Mouse (Mus musculus) splenic B cell, adult 2 months (primary cell): ENCODE results near the gene Fads2.

Source experiments
- DNase-seq: peaks from one replicate; pipeline ENCODE4 v3.0.0-alpha.2; 2011; ENCODE audit warnings: low read depth, low spot score
- H3K27me3 ChIP-seq: 2 replicates; pipeline ENCODE4 v1.6.1; 2012; ENCODE audit warnings: mild to moderate bottlenecking, low read length, moderate library complexity, mixed read lengths; ENCODE audit not compliant: control insufficient read depth, poor library complexity, insufficient read depth, severe bottlenecking
- H3K36me3 ChIP-seq: 2 replicates; pipeline ENCODE4 v1.6.1; 2012; ENCODE audit warnings: mild to moderate bottlenecking, low read length, moderate library complexity, mixed read lengths; ENCODE audit not compliant: control insufficient read depth, poor library complexity, insufficient read depth, severe bottlenecking

Fads2 gene

DNA sequence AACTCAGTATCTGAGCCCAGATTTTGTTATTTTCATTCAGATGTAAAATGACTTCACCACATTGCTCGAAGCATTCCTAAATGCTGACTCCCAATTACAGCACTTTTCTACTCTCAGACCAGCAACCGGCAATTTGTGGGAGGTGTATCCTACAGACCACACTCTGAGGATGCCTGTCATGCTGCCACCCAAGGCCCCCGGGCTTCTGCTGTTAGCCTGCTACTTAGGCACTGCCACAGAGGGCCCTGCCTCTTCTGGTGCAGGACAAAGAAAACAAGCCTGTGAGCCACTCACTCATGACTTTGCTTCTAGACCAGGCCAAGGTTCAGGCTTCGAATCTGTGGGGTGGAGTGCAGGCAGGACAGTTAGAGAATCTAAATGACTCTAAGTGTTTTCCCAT is 11.4 kb upstream of the Fads2 start:
- DNase-seq: no peak
- Histone ChIP-seq H3K36me3 (no peaks in the 10 kb centered on the region), H3K27me3 (no peaks in the 10 kb centered on the region)

DNA sequence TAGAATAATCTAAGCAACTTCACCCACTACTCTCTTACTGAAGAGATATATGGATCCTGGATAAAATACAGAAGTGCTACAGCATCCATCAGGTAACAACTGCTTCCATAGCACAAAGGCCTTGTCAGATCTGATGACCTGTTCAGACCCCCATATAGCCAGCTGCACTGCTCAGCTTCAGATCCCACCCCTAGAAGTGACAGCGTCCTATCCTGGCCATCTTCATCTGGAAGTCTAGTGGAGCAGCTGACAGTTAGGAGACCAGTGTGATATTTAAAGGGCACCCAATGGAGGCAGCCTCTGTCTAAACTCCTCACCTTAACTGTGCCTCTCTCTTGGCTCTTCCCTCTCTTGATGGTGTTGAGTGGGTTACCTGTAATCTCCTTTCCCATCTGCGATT is 7.1 kb upstream of the Fads2 start:
- Histone ChIP-seq H3K27me3 (no peaks in the 10 kb centered on the region), H3K36me3 (no peaks in the 10 kb centered on the region)
- no peak for DNase-seq

DNA sequence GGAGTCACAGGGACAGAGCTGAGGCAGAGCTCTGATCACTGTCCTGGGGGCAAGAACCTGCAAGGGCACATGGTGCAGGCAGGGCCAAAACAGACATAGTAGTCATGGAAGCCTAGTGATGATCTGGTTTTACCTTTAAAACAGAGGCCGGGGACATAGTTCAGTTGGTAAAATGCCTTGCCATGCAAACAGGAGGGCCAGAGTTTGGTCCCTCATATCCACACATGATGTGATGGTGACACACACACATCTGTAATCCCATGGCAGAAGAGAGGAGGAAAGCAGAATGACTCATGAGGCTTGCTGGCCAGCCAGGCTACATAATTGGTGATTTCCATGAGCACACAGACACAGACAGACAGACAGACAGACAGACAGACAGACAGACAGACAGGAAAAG is 6.6 kb upstream of the Fads2 start:
- H3K27me3 ChIP-seq: no peaks in the 10 kb centered on the region
- H3K36me3 ChIP-seq: no peaks in the 10 kb centered on the region
- no peak for DNase-seq

DNA sequence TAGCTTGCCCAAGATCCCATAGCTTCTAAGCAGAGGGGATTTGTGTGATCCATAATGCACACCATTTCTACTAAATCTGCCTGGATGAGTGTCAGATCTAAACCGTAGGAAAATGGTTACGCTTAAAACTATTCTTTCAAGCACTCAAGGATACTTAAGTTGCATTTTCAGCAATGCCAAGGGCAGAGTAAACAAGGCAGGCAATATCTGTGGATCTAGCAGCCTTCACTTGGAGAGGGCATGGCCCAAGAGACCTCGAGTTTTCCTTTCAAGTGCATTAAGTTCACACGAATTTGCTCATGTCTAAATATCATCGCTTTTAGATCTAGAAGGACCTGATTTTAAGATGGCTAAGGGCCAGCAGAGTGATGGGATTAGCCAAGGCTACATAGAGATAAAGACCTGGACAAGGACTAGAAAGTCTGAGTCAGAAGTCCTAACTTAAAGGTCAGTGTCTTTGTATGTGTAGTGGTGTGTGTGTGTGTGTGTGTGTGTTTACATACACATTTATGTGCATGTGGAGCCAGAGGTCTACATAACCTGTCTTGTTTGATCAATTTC is 5.6 kb upstream of the Fads2 start:
- Histone ChIP-seq H3K36me3 (no peaks in the 10 kb centered on the region), H3K27me3 (no peaks in the 10 kb centered on the region)
- no peak for DNase-seq

DNA sequence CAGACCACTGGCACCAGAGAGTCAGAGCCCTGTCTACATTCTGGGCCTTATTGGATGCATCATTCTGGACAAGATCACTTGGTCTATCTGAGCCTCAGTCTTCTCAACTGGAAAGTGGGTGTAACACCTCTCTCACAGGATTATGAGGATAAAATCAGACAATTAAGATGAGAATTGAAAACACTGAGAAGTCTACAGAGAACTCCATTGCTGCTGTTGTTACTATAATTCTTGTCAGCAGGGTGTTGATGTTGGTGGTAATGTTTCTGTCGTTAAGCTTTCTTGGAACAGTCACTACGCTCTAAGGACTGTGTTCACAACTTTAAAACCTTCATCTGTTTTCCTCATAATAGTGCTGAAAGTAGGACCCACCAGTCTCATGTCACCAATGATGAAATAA is 5.1 kb upstream of the Fads2 start:
- Histone ChIP-seq H3K27me3 (no peaks in the 10 kb centered on the region), H3K36me3 (no peaks in the 10 kb centered on the region)
- DNase-seq: no peak

DNA sequence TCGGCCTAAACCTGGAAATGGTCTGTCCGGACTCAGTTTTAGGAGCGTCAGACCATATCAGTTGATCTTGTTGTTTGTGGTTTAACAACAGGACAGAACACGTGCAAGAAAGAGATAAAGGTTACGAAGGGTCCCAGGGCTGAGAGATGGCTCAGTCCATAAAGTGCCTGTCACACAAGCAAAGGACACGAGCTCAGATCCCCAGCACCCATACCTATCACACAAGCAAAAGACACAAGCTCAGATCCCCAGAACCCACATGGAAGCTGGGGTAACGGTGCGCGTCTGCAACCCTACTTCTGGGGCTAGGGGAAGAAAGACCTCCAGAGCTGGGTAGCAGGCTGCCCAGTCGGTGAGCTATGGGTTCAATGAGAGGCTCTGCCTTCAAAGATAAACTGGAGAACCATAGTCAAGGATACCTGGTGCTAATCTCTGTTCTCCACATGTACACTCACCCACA is 3.5 kb upstream of the Fads2 start:
- Histone ChIP-seq H3K27me3 (no peaks in the 10 kb centered on the region), H3K36me3 (no peaks in the 10 kb centered on the region)
- DNase-seq: no peak

GRCm38 (mm10) chr19:10104234-10104633 is 2.7 kb upstream of the Fads2 start:
- no peaks in the 10 kb centered on the region for H3K36me3 ChIP-seq
- DNase-seq: no peak

DNA sequence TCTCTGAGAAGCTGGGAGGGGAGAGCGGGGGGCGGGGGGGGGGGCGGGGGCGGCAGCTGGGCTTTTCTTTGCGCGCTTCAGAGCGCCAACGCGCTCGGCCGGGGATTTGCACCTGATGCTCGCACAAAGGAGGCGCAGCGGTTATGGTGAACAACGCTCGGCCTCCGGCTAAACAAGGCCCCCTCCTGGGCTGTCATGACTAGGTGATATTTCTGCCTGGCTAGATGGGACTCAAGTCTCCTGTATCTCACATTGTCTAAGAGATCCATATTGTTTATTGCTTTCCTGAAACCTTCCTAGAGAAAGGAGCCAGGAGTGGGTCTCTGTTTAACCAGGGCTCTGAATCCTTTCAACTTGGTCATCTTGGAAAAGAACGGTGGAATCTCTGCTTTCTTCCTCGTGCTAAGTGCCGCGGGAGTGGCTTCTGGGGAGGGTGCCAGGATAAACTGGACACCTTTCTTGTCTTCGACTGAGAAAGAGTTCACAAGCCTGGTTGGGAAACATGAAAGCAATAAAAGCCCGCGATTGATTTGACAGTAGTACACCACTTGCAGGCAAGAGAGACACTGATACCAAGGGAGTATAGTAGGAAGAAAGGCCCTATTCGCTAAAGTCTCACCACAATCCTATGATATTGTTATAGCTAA is 631 bp upstream of the Fads2 start:
- Histone ChIP-seq H3K27me3 (no peaks in the 10 kb centered on the region), H3K36me3 (no peaks in the 10 kb centered on the region)
- peak; percentile 44 for DNase-seq

More at GRCm38 (mm10) chr19:10104234-10104633, 2.7 kb upstream of the Fads2 start:
- H3K27me3 ChIP-seq: no peaks in the 10 kb centered on the region

- DNase-seq: peak; percentile 47
- Histone ChIP-seq H3K27me3 (no peaks in the 10 kb centered on the region), H3K36me3 (no peaks in the 10 kb centered on the region)
Measured at GRCm38 (mm10) chr19:10100631-10101071, 895 bp downstream of the Fads2 start.

- no peaks in the 10 kb centered on the region for H3K36me3 ChIP-seq
- H3K27me3 ChIP-seq: no peaks in the 10 kb centered on the region
- DNase-seq: no peak
Measured at GRCm38 (mm10) chr19:10097826-10098225, 3.7 kb downstream of the Fads2 start.

DNA sequence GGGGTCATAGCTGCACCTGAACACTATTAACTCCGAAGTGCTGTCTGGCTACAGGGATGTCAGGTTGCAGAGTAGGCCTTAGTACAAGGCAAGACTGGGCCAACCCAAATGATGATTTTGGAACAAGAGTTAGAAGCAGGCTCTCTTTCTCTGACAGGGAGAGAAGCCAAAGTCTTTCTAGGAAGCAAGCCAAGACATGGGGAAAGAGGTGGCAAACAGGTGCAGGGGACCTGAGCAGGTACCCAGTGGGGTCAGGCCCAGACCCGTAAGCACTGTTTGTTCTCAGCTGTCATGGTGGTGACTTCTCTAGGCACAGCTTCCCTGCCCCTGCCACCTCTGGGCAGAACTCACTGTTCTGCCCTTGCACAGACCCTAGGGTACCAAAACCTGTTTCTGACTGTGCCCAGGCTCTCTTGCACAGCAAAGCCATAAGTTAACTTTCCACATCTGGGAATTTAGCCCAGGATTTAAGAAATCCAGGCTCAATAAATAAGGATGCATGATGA is 5.1 kb downstream of the Fads2 start:
- Histone ChIP-seq H3K27me3 (no peaks in the 10 kb centered on the region), H3K36me3 (no peaks in the 10 kb centered on the region)
- DNase-seq: no peak

- DNase-seq: no peak
- Histone ChIP-seq H3K27me3 (no peaks in the 10 kb centered on the region), H3K36me3 (no peaks in the 10 kb centered on the region)
Measured at GRCm38 (mm10) chr19:10094695-10095094, 6.9 kb downstream of the Fads2 start.

DNA sequence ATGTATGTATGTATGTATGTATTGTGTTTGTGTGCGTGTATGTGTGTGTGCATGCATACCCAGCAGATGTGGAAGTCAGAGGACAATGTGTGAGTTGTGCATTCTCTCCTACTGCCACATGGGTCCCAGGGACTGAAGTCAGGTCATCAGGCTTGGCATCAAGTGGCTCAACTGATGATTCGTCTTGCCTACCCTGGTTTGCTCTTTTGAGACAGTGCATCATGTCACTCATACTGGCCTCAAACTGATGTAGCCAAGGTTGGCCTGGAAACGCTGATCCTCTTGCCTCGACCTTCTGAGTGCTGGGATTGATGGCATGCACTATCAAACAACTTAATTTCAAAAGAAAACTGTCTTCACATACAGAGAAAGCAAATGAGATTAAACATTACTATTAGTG is 7.7 kb downstream of the Fads2 start:
- no peak for DNase-seq
- Histone ChIP-seq H3K36me3 (no peaks in the 10 kb centered on the region), H3K27me3 (no peaks in the 10 kb centered on the region)

DNA sequence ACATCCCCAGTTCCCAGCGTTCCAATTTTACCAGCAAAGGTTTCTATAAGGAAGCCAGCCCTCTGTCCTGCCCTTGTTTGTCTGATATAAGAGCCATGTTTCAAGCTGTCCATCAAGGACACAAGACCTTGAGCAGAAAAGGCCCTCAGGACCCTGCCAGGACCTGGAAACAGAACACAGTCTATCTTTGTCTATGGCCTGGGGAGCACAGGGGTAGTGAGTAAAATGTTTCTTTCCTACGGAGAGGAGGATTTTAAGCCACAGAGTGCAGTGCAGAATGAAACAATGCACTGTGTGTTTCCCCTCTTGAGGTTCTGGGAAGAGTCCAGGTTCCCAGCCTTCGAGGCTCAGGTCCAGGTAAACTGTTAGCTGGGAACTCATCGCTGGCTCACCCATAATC is 14.6 kb downstream of the Fads2 start:
- DNase-seq: no peak
- Histone ChIP-seq H3K27me3 (no peaks in the 10 kb centered on the region), H3K36me3 (no peaks in the 10 kb centered on the region)

GRCm38 (mm10) chr19:10085454-10085853 is 16.1 kb downstream of the Fads2 start:
- H3K36me3 ChIP-seq: no peaks in the 10 kb centered on the region
- no peak for DNase-seq
- no peaks in the 10 kb centered on the region for H3K27me3 ChIP-seq

DNA sequence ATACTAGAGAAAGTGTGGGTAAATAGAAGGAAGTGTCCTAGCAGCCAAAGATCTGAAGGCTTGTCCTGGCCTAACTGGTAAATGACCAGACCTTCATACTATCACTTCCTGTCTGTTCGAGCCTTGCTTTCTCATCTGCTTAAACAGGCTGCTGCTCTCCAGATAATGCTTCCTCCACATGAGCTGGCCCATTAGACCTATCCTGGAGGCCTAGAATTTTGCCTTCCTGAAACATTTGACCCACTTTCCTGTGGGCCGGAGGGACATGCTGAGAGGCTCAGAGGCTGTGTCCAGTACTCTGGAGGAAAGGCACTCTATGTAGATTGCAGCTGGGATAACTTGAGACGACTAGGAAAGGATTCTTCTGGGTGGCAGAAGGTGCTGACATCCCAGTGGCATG is 19.4 kb downstream of the Fads2 start:
- no peaks in the 10 kb centered on the region for H3K27me3 ChIP-seq
- no peaks in the 10 kb centered on the region for H3K36me3 ChIP-seq
- DNase-seq: no peak
